In genomic region chr11:115374695-115375425, GRCm38 (mm10) we compare ENCODE assay signal across 8 mouse cellular contexts. TPM values are rescaled to one million over a fixed set of nuclear protein-coding genes. Genes with fewer than 3 reads are reported as not detected.
A peak's percentile ranks its signal among the peaks of the same experiment; 100 is the strongest.
DNase-seq lines count a peak whose midpoint lies in the region; ATAC-seq lines count a peak whose summit lies in the region.

No protein-coding gene starts in this region.

- 73% methylated on average over 12 of the region's 12 CpGs for WGBS in forebrain, embryonic 11.5 days
- 63% methylated on average over 12 of the region's 12 CpGs for WGBS in intestine, embryonic 15.5 days
- 65% methylated on average over 12 of the region's 12 CpGs for WGBS in neural tube, embryonic 12.5 days

- peak overlapping the region; percentile 59 for H3K9ac ChIP-seq in forebrain, embryonic 11.5 days (ENCODE audit: low read length)
- H3K9ac ChIP-seq in intestine, embryonic 15.5 days: no peak overlapping the region
- H3K9ac ChIP-seq in neural tube, embryonic 12.5 days: peak overlapping the region; percentile 61

- H3K36me3 ChIP-seq in forebrain, embryonic 11.5 days (ENCODE audit: control insufficient read depth, insufficient read depth, low read length): no peaks in the 10 kb centered on the region
- no peaks in the 10 kb centered on the region for H3K36me3 ChIP-seq in intestine, embryonic 15.5 days
- no peaks in the 10 kb centered on the region for H3K36me3 ChIP-seq in neural tube, embryonic 12.5 days

- H3K4me3 ChIP-seq in forebrain, embryonic 11.5 days (ENCODE audit: low read depth, low read length): no peak overlapping the region; the same call in 1 of the 2 replicates
- H3K4me3 ChIP-seq in intestine, embryonic 15.5 days (replicated peaks): peak overlapping the region; percentile 34; the same call in 1 of the 2 replicates
- 0 out of 2 replicates have a peak overlapping the region, but pooled peaks have one; percentile 40 for H3K4me3 ChIP-seq in neural tube, embryonic 12.5 days

- no peaks in the 10 kb centered on the region for H3K9me3 ChIP-seq in forebrain, embryonic 11.5 days (ENCODE audit: control insufficient read depth, low read length)
- no peaks in the 10 kb centered on the region for H3K9me3 ChIP-seq in intestine, embryonic 15.5 days
- no peaks in the 10 kb centered on the region for H3K9me3 ChIP-seq in neural tube, embryonic 12.5 days

- ATAC-seq in forebrain, embryonic 11.5 days (replicated peaks; ENCODE audit: low FRiP score): no peak
- no peak for ATAC-seq in intestine, embryonic 15.5 days
- ATAC-seq in neural tube, embryonic 12.5 days (ENCODE audit: low FRiP score, low read depth): no peak

- peaks cover 10% of the 10 kb centered on the region for H3K27me3 ChIP-seq in forebrain, embryonic 11.5 days (ENCODE audit: control insufficient read depth, insufficient read depth, low read length)
- H3K27me3 ChIP-seq in intestine, embryonic 15.5 days (replicated peaks): peaks cover 3% of the 10 kb centered on the region; the same call in 1 of the 2 replicates
- peaks cover 23% of the 10 kb centered on the region for H3K27me3 ChIP-seq in neural tube, embryonic 12.5 days (replicated peaks)

- peaks cover 10% of the 10 kb centered on the region for H3K4me1 ChIP-seq in forebrain, embryonic 11.5 days (replicated peaks; ENCODE audit: control insufficient read depth, insufficient read depth, low read length)
- H3K4me1 ChIP-seq in intestine, embryonic 15.5 days (replicated peaks): peaks cover 6% of the 10 kb centered on the region
- H3K4me1 ChIP-seq in neural tube, embryonic 12.5 days: peaks cover 8% of the 10 kb centered on the region; the same call in 1 of the 2 replicates

- peak; percentile 74 for DNase-seq in layer of hippocampus, adult 11-12 months (ENCODE audit: low spot score)
- DNase-seq in layer of hippocampus, adult 9-10 months (ENCODE audit: low spot score): no peak
- no peak for DNase-seq in forebrain, embryonic 11.5 days (ENCODE audit: low spot score)
- DNase-seq in adrenal gland, adult (ENCODE audit: inconsistent age in 2 of 2, low spot score in 1 of 2): no peak
- no peak for DNase-seq in cerebellum, adult 9-10 months
- no peak for DNase-seq in cerebellum, adult 11-12 months

- H3K27ac ChIP-seq in forebrain, embryonic 11.5 days (ENCODE audit: low read depth, low read length): no peak overlapping the region
- no peak overlapping the region for H3K27ac ChIP-seq in intestine, embryonic 15.5 days
- H3K27ac ChIP-seq in neural tube, embryonic 12.5 days: no peak overlapping the region

- H3K4me2 ChIP-seq in forebrain, embryonic 11.5 days (ENCODE audit: low read depth, low read length, severe bottlenecking): peak overlapping the region; percentile 84
- peak overlapping the region; percentile 78; the same call in 1 of the 2 replicates for H3K4me2 ChIP-seq in intestine, embryonic 15.5 days (replicated peaks)
- peak overlapping the region; percentile 80 for H3K4me2 ChIP-seq in neural tube, embryonic 12.5 days (replicated peaks)

RNA-seq across cellular contexts. Expression of gene Cdr2l, which starts 6.9 kb away (rescaled TPM):
- 29.0 and 29.7 TPM in 2 replicates for polyA plus RNA-seq in forebrain, embryonic 11.5 days (2014; fragmentation: Nextera tagmentation; extraction: Ambion mirVana)
- polyA plus RNA-seq in intestine, embryonic 15.5 days (2015; fragmentation: Nextera tagmentation; extraction: Ambion mirVana): 7.5 and 8.0 TPM in 2 replicates
- 30.0 and 30.1 TPM in 2 replicates for polyA plus RNA-seq in neural tube, embryonic 12.5 days (2016; fragmentation: Nextera tagmentation; extraction: Ambion mirVana)

RNA-seq across cellular contexts. Expression of gene Hid1, which starts 7.3 kb away (rescaled TPM):
- polyA plus RNA-seq in forebrain, embryonic 11.5 days (2014; fragmentation: Nextera tagmentation; extraction: Ambion mirVana): 22.3 and 26.0 TPM in 2 replicates
- polyA plus RNA-seq in intestine, embryonic 15.5 days (2015; fragmentation: Nextera tagmentation; extraction: Ambion mirVana): 17.1 and 22.7 TPM in 2 replicates
- 28.9 and 30.3 TPM in 2 replicates for polyA plus RNA-seq in neural tube, embryonic 12.5 days (2016; fragmentation: Nextera tagmentation; extraction: Ambion mirVana)

RNA-seq across cellular contexts. Expression of gene Mrpl58, which starts 28.7 kb away (rescaled TPM):
- 253 and 265 TPM in 2 replicates for polyA plus RNA-seq in forebrain, embryonic 11.5 days (2014; fragmentation: Nextera tagmentation; extraction: Ambion mirVana)
- polyA plus RNA-seq in intestine, embryonic 15.5 days (2015; fragmentation: Nextera tagmentation; extraction: Ambion mirVana): 187 and 197 TPM in 2 replicates
- 193 and 199 TPM in 2 replicates for polyA plus RNA-seq in neural tube, embryonic 12.5 days (2016; fragmentation: Nextera tagmentation; extraction: Ambion mirVana)

RNA-seq across cellular contexts. Expression of gene Otop3, which starts 40.3 kb away (rescaled TPM):
- not detected in 2 replicates for polyA plus RNA-seq in forebrain, embryonic 11.5 days (2014; fragmentation: Nextera tagmentation; extraction: Ambion mirVana)
- 0.77 and 1.2 TPM in 2 replicates for polyA plus RNA-seq in intestine, embryonic 15.5 days (2015; fragmentation: Nextera tagmentation; extraction: Ambion mirVana)
- 0.55 and 0.59 TPM in 2 replicates for polyA plus RNA-seq in neural tube, embryonic 12.5 days (2016; fragmentation: Nextera tagmentation; extraction: Ambion mirVana)

RNA-seq across cellular contexts. Expression of gene Atp5h, which starts 44.9 kb away (rescaled TPM):
- polyA plus RNA-seq in forebrain, embryonic 11.5 days (2014; fragmentation: Nextera tagmentation; extraction: Ambion mirVana): 814 TPM in 2 replicates
- 989 and 991 TPM in 2 replicates for polyA plus RNA-seq in intestine, embryonic 15.5 days (2015; fragmentation: Nextera tagmentation; extraction: Ambion mirVana)
- polyA plus RNA-seq in neural tube, embryonic 12.5 days (2016; fragmentation: Nextera tagmentation; extraction: Ambion mirVana): 890 and 895 TPM in 2 replicates
